Mouse (Mus musculus) G1E (cell line): ENCODE results near the gene Adsl.

Experiments
- CTCF ChIP-seq: IDR thresholded peaks from 2 replicates; pipeline ENCODE4 v1.5.1; 2012; ENCODE audit warnings: low read depth, low read length, inconsistent platforms, mixed read lengths
- GATA1 ChIP-seq: IDR thresholded peaks from 2 replicates; pipeline ENCODE4 v1.6.1; 2012; ENCODE audit warnings: borderline replicate concordance, low read length, inconsistent platforms, mixed read lengths
- GATA2 ChIP-seq: IDR thresholded peaks from 2 replicates; pipeline ENCODE4 v1.6.1; 2012; ENCODE audit warnings: low read depth, low read length, inconsistent platforms, borderline replicate concordance
- POLR2AphosphoS5 ChIP-seq: IDR thresholded peaks from 2 replicates; pipeline ENCODE4 v1.6.1; 2012; ENCODE audit warnings: low read depth, low read length, inconsistent platforms; ENCODE audit not compliant: insufficient replicate concordance
- TAL1 ChIP-seq: conservative IDR thresholded peaks from 2 replicates; pipeline ENCODE4 v1.6.1; 2012; ENCODE audit warnings: low read depth, low read length, inconsistent platforms, mixed read lengths

DNA sequence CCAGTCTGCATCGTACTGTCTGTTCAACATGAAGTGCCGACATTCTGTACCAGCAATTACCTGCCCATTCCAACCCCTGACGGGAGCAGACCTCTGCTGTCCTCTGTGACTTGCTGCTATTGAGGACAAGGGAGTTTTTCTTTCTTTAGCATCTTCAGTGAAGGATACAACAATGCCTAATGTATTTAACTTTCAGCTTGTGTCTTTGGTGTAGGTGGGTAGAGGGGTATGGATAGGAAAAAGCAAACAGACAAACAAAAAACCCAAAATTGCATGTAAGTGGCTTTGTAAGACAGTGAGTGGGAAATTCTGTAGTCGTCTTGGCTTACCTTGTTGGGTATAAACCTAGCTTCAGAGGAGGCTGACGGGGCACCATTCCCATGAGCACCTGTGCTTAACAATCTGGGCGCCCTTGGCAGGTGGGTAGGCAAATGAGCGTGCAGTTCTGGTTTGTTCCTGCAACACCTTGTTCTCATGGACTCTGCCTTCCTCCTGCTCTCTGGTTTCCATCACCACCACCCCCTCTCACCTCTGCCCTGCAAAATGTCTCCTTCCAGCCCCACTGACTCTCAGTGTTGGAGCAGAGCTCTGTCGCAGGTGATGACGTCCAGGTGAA lies 16.8 kb upstream of the Adsl start:
- TF ChIP-seq CTCF, result no peak
- no peak for TF ChIP-seq GATA1
- TF ChIP-seq POLR2AphosphoS5, result no peak
- no peak for TF ChIP-seq TAL1
- TF ChIP-seq GATA2, result no peak
